Mouse (Mus musculus) T-cell, adult 2 months (primary cell): Measurements from ENCODE around the gene Nkx2-5.

Experiments
- DNase-seq: peaks from one replicate; pipeline ENCODE4 v3.0.0; 2022; ENCODE audit warnings: low spot score

The Nkx2-5 gene

DNA sequence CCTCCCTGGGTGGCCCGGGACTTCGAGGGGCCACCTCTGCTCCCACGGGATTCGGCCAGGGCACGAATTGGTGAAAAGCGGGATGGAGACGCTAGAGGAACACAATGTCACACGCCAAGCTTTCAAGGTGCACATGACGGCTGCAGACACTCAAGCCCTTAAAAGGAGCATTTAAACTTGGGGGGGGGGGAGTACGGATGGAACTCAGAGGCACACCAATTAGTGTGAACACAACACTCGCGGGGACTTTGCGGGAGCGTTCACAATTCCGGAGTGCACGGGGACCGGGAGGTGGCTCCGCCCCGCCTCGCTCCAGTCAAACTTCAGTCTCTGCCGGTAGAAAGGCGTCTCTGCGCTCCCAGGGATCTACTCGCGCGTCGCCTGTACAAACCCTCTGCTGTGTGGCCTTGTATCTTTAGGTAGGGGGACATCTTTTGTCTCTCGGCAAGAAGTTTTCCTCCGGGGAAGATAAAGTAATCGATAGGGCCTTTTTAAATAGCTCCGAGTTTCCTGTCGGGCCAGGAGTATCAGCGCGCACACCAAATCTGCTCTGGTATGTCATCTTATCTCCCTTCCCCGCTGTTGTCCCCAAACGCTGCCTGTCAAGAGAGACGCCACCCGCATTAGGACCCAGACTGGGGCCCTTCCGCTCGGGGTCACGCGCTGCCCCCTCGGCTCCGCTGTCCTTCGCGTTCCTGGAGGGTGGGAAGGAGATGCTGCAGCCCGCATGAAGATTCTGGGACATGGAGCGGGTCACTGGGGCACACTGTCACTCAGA is 5.7 kb upstream of the Nkx2-5 start:
- no peak for DNase-seq

DNA sequence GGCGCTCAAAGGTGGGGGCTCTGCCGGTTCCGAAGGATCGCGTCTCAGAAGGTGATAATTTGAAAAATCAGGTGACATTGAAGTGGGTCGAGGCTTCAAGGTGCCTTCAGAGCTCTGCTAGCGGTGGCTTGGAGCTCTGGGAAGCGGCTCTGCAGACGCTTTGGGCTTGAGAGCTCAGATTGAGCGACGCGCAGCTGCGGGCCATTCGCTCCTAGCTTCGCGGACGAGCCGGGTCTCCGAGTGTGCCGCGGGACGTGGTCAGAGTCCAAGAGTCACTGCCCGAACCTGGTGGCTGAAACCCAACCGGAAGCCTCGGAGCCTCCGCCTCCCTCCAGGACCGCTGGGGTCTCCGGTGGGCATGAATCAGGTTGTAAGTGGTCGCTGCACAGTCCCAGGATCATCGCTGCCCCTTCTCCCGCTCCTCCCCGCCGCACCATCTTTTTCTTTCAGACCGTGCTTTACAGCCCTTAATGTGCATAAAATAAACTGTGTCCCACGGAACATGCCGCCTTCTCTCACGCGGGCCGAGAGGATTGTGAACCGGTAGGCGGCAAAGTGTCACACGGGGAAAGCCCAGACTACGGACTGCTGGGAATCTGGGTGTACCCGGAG is 5.0 kb upstream of the Nkx2-5 start:
- no peak for DNase-seq

- no peak for DNase-seq
These were observed 4.4 kb upstream of the Nkx2-5 start for GRCm38 (mm10) chr17:26849106-26849745.

GRCm38 (mm10) chr17:26848236-26848635 is 3.4 kb upstream of the Nkx2-5 start:
- DNase-seq = no peak

DNA sequence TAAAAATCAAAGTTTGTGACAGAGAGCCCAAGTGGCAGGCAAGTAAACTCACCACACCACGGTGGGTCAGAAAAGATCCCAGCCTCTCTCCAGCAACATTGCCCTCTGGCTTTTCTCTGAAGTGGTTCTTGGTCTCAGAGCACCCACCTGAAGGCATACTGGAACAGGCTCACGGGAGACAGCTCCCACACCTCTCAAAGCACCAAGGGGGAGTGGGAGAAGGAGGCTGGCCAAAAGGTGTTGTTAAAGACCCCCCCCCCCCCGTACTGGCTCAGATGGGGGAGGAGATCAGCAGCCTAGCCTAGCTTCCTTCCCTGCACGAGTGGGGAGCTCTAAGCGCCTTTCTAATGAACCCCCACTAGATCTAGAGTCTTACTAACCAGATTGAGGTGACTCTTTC is 3.0 kb upstream of the Nkx2-5 start:
- no peak for DNase-seq

DNA sequence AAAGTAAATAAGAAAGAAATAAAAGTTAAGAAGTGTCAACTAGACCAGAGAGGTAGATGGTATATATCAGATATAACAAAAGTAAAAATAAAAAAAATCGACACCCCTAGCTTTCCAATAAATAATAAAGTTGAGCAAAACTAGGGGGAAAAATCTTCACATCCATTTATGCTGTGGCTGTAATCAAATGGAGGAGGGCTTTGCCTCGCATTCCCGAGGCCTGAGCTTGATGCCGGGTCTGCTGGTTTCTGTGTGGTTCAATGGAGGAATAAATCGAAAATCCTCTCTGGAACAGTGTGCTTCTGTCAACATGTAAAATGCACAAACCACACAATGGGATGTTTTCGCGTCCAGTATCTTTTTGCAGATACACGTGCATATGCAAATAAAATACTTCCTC is 1.6 kb upstream of the Nkx2-5 start:
- no peak for DNase-seq

DNA sequence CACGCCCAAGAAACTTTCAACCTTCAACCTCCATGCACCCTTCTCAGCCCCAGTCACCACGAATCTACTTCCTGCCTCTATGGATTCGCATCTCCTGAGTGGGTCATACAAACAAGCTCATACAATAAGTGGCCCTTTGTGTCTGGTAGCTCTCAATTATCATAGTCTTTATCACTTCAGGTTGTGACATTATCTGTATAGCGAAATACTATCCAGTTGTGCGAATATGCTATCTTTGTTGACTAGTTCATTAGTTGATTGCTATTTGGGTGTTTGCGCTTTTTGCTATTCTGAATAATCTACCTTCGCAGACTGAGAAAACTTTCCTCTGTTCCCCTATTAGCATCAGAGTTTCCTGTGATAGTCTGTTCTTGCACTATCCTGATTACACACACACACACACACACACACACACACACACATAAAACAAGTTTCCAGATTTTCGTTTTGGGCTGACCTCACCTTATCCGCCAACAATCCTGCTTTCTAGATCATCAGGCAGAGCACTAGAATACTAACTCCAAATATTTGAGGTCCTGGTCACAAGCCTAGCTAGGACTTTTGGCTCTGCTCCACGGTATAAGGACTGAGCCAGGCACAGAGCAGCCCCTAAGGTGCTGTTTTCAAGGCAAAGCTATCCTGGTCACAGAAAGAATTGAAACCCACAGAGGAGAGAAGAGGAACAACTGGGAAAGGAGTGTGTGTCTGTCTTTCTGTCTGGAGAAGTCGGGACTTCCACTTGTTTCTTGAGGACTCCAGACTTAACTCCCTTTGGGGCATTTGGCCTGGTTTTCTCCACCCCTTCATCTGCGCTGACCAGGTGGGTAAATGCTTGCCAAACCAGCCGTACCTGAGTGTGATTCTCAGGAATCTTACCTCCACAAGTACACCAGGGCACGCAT is 591 bp upstream of the Nkx2-5 start:
- no peak for DNase-seq

DNA sequence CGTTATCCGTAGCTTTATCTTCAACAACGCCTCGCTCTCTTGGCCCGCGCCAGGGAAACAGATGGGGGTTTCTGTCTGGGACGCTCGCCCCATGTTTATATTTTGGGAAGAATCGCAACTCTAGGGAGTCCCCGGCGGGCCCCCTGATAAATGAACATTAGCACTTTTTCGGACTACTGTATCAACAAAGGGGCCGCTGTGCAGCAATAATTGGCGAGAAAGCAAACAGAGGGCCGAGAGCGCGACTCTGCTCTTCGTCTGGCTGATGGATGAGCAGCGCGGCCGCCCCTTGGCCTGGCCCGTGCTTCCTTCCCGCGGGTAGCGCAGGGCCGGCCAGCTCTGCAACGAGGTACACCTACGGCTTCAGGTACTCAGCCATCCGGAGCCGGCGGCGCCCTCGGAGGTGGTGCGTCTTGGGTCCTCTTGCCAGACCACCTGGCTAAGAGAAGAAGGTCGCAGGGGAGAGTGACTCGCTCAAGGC is 398 bp downstream of the Nkx2-5 start:
- no peak for DNase-seq

DNA sequence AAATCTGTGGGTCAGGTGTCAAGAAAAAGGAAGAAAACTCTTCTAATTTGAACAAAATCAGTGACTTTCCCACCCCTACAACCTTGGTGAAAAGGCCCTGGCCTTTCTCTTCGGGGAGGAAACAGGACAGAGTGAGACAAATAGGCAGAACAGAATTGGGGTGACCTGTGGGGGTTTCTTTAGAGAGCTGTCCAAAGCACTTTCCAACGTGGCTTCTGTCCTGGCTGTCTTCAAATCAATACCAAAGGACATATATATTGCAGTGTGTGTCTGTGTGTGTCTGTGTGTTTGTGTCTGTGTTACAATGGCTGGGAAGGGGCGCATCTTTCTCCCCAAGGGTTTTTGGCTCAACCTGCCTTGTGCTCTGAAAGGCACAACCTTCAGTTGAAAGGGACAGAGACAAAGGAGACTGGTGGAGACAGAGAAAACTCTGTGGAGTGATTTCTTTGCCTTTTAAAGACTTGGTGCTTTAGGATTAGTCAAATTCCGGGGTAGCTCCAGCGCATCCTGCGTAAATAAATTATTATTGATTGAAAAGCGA is 1.0 kb downstream of the Nkx2-5 start:
- DNase-seq = no peak

GRCm38 (mm10) chr17:26843229-26843567 is 1.6 kb downstream of the Nkx2-5 start:
- peak; percentile 27 for DNase-seq

DNA sequence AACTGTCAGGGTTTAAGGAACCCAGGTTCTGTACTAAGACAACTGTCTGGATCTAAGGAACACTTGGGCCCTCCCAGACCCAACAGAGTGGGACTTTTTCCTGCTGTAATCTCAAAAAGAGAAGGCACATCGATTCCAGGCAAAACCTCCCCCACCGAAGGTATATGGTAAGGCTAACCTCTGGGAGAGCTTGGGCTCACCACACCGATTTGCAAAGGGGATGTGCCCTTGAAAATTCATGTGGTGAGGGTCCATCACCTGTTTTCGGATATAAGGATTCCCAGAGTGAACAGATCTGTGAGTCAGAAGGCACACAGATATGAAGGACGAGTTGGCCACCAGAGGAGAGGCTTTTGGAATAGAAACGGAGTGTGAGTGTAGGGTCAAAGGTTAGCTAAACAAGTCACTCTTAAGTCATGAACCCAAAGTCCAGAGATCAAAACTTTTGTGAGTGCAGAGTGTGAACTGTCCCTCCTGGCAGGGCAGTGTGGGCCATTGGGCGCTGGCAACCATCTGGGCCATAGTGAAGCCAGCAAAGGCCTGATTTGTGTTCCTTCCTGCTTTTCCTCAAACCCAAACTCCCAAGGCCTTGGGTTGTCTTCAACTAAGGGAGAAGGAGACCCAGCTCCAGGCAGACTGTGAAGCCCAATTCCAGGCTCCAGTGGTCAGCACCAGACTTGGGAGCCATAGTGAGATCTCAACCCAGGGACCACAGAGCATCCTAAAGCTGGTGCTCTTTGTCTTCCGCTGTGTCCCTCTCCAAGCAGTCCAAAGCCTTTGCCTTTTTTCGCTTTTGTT is 2.2 kb downstream of the Nkx2-5 start:
- DNase-seq = no peak

DNA sequence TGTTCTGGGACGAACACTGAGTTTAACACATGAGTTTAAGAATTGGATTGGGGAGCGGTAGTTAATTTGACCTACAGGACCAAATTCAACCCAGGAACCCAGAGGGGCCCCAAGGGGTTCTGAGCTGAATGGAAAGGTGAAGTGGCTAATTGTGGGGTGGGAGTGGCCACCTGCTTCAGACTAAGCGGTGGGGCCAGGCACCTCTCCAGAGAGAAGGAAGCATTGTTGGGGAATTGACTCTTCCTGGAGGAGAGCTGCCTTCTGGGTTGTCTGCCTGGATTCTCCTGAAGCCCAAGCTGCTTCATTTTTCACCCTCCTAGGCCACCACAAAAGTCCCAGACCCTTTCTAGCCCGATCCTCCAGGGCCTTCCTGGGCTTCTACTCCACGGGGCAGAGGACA is 2.8 kb downstream of the Nkx2-5 start:
- DNase-seq = no peak

- DNase-seq = no peak
These were observed 3.7 kb downstream of the Nkx2-5 start for GRCm38 (mm10) chr17:26840922-26841731.

- DNase-seq = no peak
These were observed 4.4 kb downstream of the Nkx2-5 start for GRCm38 (mm10) chr17:26840439-26840780.

DNA sequence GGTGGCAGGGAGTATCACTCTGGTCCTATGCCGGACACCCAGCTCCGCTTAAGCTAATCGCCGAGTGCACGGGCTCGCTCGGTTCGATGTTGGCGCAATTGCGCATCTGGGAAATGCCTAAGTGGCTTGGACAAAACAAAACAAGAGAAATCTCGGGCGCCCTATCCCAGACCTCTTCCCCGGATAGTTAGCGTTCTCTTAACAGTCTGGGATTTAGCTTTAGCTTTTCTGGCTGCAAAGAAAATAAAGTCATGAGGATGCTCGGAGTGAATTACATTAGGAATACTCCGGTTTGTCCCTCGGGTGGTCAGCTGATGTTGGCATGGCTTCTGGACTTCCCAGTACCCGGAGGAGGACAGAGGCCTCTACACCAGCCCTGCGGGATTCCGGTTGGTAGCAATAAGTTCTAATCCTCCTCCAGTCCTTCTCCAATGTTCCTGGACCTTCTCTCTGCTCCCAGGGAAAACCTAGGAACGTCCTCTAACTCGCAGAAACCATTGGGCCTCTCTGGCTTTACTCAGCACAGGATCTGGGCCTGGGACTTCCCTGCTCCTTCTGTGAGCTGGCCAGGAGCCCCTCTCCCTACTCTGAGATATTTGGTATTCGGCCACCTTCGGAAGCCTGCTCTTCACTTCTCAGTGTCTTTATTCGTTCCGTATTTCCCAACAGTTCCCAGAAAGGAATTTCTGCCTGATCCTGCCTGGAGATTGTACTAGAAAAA is 4.9 kb downstream of the Nkx2-5 start:
- DNase-seq = no peak

DNA sequence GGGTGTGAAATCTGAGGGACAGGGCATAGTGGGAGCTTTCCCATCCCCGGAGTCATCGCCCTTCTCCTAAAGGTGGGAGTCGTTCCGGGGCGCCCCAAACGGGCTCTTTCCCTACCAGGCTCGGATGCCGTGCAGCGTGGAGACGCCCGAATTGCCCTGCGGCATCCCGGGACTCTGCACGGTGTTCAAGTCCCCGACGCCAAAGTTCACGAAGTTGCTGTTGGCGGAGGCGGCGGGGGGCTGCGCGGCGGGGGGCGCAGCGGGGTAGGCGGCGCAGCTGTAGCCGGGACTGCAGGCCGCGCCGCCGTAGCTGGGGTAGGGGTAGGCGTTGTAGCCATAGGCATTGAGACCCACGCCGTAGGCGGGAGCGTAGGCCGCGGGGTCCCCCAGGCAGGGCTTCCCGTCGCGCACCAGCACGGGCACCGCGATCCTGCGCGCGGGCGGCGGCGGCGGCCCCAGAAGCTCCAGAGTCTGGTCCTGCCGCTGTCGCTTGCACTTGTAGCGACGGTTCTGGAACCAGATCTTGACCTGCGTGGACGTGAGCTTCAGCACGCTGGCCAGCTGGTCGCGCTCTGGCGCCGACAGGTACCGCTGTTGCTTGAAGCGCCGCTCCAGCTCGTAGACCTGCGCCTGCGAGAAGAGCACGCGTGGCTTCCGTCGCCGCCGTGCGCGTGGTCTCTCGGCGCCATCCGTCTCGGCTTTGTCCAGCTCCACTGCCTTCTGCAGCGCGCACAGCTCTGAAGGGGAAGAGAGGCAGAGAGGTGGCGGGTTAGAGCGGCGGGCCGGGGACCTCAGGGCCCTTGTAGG is 5.7 kb downstream of the Nkx2-5 start:
- no peak for DNase-seq

DNA sequence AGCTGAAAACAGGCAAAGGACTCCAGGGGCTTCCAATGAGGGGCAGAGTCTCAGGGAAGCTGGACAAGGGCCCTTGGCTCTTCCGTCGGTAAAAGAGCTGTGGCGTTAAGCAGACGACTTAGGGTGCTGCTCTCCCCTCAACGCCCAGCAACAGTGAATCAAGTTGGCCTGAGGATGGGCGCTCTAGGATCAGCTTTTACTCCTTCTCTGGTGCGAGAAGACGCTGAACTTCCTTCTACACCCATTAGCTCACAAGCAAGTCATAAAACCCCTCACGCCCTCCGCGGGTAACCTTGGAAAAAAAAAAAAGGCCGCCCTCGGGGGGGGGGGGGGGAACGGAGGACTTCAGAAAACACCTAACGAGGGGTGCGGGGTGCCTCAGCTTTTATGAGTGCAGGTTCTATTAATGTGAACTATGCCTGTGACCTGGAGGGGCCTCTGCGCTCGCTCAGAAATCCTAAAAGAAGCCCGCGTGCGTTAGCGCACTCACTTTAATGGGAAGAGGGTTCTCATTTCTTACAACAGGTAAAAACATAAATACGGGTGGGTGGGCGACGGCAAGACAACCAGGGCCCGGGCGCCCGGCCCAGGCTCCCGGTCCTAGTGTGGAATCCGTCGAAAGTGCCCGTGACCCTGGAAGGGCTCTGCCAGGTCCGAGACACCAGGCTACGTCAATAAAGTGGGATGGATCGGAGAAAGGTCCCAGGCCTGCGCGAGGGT is 6.5 kb downstream of the Nkx2-5 start:
- no peak for DNase-seq

DNA sequence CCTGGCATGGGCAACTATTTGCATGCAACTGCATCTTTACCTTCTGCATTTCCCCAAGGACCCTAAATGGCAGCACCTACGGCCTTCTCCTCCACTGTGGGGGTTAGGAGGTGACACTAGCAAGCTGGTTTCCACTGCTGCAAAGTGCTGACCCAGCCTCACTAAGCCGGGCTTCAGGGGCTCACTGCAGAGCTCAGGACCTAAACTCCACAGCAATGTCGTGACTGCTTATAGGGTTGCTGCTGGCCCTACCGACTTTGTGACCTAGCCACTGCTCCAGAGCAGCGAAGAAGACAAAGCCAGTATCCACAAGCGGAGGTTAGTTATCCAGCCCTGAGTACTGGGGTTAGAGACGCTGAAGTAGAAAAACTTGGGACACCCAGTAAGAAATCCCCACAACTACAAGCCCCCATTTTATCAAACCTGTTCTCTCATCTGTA is 7.2 kb downstream of the Nkx2-5 start:
- no peak for DNase-seq
